Mouse (Mus musculus) macrophage (primary cell): ENCODE data around the gene 4921530L21Rik. TPM values are rescaled to one million over a fixed set of nuclear protein-coding genes. Genes with fewer than 3 reads are reported as not detected.

Experiments
- H3K27ac ChIP-seq: fragments of 350-480 bp; formaldehyde crosslinking; 2 replicates; pipeline ENCODE4 v1.9.0; 2021
- H3K36me3 ChIP-seq: fragments of 350-480 bp; formaldehyde crosslinking; 2 replicates; pipeline ENCODE4 v1.9.0; 2021; ENCODE audit errors: inconsistent target
- H3K4me3 ChIP-seq: fragments of 350-480 bp; formaldehyde crosslinking; 2 replicates; pipeline ENCODE4 v1.9.0; 2021; ENCODE audit errors: inconsistent target
- H3K79me2 ChIP-seq: fragments of 350-480 bp; formaldehyde crosslinking; 2 replicates; pipeline ENCODE4 v1.9.0; 2021; ENCODE audit errors: inconsistent target
- WGBS: methylation state at CpG from one replicate; pipeline ENCODE4 v1.1.7; 2026; ENCODE audit warnings: inconsistent platforms; ENCODE audit not compliant: missing documents; 5-methylcytosine and 5-hydroxymethylcytosine counted together
- polyA plus RNA-seq: library from polyadenylated mRNA; stranded (reverse); fragments of 250-400 nt; gene quantifications from 3 replicates; pipeline ENCODE4 v1.2.4, GENCODE M21; 2018; ENCODE audit warnings: inconsistent platforms
- total RNA-seq, 78 experiments: library from RNA; depleted of rRNA; stranded (reverse); fragments of 250-400 nt; gene quantifications; 1 replicate in 9 of 78; 2 replicates in 24 of 78; 3 replicates in 43 of 78; 4 replicates in 2 of 78; pipeline ENCODE4 v1.2.4; 2018; ENCODE audit warnings: inconsistent platforms in 56 of 78

The 4921530L21Rik gene
- total RNA-seq (2018; cell fraction: chromatin; rRNA removed), result not detected
- total RNA-seq (2018; cell fraction: cytosol; rRNA removed), result not detected
- not detected for total RNA-seq (2018; cell fraction: nucleus; rRNA removed)
- polyA plus RNA-seq, result not detected in 3 replicates

DNA sequence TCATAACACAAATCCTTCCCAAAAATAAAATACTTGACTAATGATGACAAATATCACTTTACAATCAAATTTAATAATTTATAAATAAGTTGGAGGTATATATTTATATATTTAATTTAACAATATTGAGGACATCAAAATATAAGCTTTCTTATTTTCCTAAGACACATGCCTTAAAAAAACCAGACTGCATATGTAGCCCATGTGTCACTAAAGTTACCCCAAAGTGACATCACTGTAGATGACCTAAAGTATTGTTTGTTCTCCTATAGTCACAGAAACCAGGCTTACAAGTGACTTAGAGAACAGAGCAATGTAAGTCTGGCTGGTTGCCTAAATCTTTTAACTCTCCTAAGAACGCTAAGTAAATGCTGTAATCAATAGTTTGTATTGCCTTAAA is at the start of gene 4921530L21Rik:
Gene 4921530L21Rik, plus strand, starts transcription at position 301 of the 400 bp plus-strand sequence.
- Histone ChIP-seq H3K27ac (no peak within 1 kb of the TSS), H3K79me2 (no peaks in the 10 kb centered on the region), H3K36me3 (no peaks in the 10 kb centered on the region), H3K4me3 (no peak within 1 kb of the TSS)
- WGBS, result 100% methylated on average over 1 of the region's 1 CpGs

DNA sequence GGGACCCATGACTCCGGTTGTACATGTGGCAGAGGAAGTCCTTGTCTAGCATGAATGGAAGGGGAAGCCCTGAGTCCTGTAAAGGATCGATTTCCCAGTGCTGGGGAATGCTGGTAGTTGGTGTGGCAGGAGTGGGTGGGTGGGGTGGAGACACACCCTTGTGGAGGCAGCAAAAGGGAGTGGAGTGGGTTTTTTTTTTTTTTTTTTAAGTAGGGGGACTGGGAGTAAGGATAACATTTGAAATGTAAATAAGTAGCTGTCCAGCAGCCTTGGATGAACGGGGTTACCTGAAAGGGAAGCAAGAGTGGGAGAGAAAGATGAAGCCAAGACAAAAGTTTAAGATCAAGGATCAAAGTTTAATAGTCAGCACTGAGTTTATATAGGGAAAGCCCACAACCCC is 47.2 kb upstream of the 4921530L21Rik start:
- WGBS, result 64% methylated on average over 3 of the region's 3 CpGs

DNA sequence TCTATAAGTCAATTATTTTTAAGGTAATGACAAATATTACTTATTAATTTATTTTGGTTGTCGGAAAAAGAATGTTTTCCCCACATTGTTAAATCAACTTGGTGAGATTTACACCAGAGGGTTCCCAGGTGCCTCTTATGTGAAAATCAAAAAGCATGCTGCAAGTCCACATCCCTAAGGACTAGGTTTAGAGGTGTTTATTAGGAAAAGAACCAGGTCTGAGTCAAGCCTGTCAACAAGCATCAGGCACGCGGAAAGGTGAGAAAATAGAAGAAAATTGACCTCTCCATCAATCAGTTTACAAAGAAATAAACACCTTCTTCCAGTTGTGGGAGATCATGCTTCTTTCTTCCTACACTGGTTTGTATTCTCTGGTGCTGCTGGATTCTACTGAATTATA is 18.1 kb upstream of the 4921530L21Rik start:
- Histone ChIP-seq H3K36me3 (no peaks in the 10 kb centered on the region), H3K4me3 (no peak overlapping the region), H3K27ac (no peak overlapping the region), H3K79me2 (no peaks in the 10 kb centered on the region)
- WGBS, result 78% methylated on average over 3 of the region's 3 CpGs

More for the DNA sequence above, 47.2 kb upstream of the 4921530L21Rik start:
- H3K4me3 ChIP-seq, result no peak overlapping the region
- no peaks in the 10 kb centered on the region for H3K36me3 ChIP-seq
- H3K79me2 ChIP-seq, result no peaks in the 10 kb centered on the region
- H3K27ac ChIP-seq, result no peak overlapping the region

DNA sequence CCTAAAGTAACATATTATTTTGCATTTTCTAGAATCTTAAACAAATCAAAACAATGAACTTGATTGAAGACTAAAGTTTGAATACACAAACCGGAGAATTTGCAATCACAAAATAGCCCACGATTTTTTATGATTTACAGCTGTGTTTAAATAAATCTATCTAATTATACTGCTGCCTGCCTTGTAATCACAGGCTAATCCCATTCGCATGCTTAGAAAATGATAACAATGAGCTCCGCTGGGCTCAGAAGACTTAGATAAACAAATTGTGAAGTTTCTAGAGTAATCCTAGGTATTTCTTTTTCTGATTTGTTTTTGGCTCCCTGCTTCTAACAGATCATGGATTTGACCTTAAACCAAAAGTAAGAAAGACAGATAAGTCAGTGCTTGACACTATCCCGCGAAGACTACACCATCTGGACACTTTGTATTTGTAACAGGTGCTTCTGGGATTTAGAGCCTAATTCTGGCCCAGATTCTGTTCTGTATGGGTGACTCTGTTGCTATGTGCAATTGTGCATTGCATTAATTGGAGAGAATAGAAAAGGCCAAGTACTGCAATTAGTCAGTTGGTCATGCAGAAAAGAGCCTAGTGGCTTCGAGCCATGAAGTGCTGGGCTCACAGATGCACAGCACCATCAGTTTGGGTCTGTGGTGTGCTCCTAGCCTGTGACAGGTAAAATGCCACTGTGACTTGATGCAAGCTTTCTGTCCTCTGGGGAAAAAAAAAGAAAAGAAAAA is 15.2 kb upstream of the 4921530L21Rik start:
- no peak overlapping the region for H3K4me3 ChIP-seq
- H3K79me2 ChIP-seq, result no peaks in the 10 kb centered on the region
- no peaks in the 10 kb centered on the region for H3K36me3 ChIP-seq
- 83% methylated on average over 7 of the region's 7 CpGs for WGBS
- H3K27ac ChIP-seq, result no peak overlapping the region

DNA sequence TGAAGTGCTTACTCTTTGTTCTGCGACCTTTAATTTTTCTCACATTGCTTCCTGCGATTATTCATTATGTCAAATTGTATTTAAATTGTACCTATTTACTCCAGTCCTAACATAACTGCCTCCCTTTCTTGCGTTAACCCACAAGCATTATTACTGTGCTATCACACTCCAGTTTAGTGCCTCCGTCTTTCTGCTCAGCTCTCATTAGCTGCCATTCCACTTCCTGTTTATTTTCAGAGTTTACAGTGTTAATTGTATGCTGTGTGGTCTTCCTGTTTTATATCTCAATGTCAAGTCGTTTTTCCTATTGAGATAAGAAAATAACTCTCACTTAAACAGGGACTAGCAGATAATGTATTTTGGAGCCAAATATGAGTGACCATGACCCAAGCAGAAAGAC is 9.0 kb upstream of the 4921530L21Rik start:
- H3K4me3 ChIP-seq, result no peak overlapping the region
- H3K79me2 ChIP-seq, result no peaks in the 10 kb centered on the region
- no peak overlapping the region for H3K27ac ChIP-seq
- no peaks in the 10 kb centered on the region for H3K36me3 ChIP-seq
- 51% methylated on average over 5 of the region's 5 CpGs for WGBS

DNA sequence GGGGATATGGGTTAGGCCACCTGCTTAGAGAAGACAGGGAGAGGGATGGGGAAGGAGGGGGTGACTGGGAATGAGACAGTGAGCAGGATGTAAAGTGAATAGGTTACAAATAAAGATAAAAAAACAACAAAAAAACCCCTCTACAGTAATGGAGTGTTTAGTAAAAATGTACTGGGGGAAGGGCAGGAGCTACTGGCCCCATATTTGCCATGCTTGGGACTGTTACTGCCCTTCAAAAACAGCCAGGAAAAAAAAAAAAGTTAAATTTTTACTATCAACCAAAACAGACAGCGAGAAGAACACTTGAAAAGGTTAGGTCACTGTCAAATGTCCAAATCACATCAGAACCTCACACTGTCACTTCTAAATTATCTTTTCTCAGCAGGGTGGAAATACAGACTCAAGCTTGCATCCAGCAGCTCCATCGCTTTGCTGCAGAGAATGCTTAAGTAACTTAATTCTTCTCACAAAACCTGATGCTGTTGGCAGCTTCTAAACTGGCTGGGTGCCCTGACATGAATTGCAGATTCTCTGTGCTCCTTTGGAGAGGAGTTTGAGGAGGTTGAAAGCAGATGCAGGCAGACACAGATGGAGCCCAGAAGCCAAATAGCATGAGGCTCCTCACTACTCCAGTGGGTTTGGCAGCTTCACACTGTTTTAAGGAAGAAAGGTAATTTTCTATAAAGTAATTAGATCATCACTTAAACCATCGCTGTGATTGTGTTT is 4.1 kb upstream of the 4921530L21Rik start:
- H3K4me3 ChIP-seq, result no peak overlapping the region
- no peaks in the 10 kb centered on the region for H3K36me3 ChIP-seq
- no peak overlapping the region for H3K27ac ChIP-seq
- 85% methylated on average over 3 of the region's 3 CpGs for WGBS
- H3K79me2 ChIP-seq, result no peaks in the 10 kb centered on the region

DNA sequence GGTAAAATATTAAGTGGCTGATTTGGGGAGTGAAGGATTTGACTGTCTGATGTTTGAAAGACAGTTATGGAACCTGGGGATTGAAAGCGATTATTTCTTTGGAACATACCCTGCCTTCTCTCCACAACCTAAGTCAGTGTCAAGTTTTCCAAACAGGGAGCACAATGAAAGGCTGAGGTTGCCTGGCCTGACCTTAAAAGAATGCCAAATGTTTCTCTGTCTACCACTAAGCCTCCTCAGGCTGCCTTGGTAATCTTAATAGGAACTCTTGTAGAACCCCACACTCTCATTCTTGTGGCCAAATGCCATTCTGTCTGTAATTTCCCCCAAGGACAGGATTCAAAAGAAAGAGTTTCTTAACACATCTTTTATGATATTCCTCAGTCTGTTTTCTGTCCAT is 3.5 kb upstream of the 4921530L21Rik start:
- Histone ChIP-seq H3K27ac (no peak overlapping the region), H3K4me3 (no peak overlapping the region), H3K79me2 (no peaks in the 10 kb centered on the region), H3K36me3 (no peaks in the 10 kb centered on the region)
- WGBS, result 100% methylated on average over 1 of the region's 1 CpGs

DNA sequence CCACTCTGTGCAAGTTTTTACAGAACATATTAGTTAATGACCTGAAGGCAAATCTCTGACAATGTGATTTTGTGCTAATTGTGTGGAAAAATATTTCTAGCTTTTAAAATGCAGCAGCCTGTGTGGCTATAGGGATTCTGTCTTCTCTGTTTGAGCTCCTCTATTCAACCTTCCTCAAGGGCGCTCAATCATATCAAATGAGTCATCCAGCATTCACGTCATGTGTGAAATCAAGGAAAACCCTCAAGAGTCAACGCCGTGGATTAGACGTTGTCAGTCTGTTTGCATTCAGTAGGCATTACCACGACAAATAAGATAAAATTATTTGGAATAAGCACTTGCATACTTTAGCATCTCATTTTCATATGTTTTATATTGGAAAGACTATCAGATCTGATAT is 18.4 kb downstream of the 4921530L21Rik start:
- Histone ChIP-seq H3K36me3 (no peaks in the 10 kb centered on the region), H3K27ac (no peak overlapping the region), H3K79me2 (no peaks in the 10 kb centered on the region), H3K4me3 (no peak overlapping the region)
- 94% methylated on average over 5 of the region's 6 CpGs for WGBS

DNA sequence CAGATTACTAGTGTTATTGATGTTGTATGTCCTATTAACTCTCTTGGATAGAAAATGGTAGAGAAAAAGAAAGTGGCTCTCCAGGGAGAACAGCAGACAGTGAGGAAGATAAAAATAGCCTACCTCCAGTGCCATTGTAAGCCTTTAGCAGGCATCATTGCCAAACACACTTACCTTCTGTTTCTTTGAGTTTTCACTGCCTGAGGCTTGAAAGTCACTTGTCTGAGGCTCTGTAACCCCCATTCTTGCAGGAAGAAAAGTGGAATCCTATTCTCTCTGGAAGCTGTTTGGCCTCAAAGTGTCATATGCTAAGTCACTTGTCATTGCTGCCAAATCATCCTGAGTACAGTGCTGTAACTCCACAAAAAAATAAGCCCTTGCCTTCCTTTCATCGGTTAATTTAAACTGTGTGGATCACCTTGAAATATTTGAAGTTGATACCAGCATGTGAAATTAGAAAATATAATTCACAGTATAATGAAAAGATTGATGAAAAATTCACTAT is 23.6 kb downstream of the 4921530L21Rik start:
- Histone ChIP-seq H3K4me3 (no peak overlapping the region), H3K36me3 (no peaks in the 10 kb centered on the region), H3K27ac (no peak overlapping the region), H3K79me2 (no peaks in the 10 kb centered on the region)
- 86% methylated on average over 1 of the region's 1 CpGs for WGBS

DNA sequence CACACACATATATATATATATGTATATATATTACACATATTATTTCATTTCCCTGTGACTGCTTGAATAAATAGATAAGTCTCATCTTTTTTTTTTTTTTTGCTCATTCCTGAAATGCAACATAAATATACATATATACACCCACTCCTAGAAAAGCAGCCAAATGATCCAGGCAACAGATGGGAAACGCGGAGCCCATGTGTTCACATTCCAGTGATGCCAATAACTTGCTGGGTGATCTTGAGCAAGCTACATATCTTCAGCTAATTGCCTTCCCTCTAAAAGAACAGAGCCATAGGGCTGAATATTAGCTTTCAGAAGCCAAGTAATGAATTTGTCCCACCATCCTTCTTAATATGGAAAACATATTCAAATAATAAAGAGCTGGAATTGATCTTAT is 32.2 kb downstream of the 4921530L21Rik start:
- WGBS, result 88% methylated on average over 2 of the region's 2 CpGs
- no peak overlapping the region for H3K27ac ChIP-seq
- no peaks in the 10 kb centered on the region for H3K79me2 ChIP-seq
- no peaks in the 10 kb centered on the region for H3K36me3 ChIP-seq
- no peak overlapping the region for H3K4me3 ChIP-seq

DNA sequence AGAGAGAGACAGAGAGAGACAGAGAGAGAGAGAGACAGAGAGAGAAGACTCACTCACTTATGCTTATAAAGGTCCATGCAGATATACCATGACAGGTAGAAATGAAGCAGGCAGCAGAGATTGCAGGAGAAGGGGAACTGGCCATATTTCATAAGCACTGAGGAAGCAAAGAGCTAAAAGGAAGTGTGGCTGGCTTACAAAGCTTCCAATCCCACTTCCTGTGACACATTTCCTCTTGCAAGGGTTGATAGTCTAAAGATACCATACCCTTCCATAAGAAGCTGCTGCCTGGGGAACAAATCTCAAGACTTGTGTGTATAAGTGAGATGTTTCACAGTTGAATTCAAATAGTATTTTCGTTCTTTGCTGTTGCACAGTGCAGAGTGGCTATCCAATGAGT is 45.7 kb downstream of the 4921530L21Rik start:
- 40% methylated on average over 1 of the region's 1 CpGs for WGBS
- Histone ChIP-seq H3K4me3 (no peak overlapping the region), H3K36me3 (no peaks in the 10 kb centered on the region), H3K27ac (no peak overlapping the region), H3K79me2 (no peaks in the 10 kb centered on the region)

DNA sequence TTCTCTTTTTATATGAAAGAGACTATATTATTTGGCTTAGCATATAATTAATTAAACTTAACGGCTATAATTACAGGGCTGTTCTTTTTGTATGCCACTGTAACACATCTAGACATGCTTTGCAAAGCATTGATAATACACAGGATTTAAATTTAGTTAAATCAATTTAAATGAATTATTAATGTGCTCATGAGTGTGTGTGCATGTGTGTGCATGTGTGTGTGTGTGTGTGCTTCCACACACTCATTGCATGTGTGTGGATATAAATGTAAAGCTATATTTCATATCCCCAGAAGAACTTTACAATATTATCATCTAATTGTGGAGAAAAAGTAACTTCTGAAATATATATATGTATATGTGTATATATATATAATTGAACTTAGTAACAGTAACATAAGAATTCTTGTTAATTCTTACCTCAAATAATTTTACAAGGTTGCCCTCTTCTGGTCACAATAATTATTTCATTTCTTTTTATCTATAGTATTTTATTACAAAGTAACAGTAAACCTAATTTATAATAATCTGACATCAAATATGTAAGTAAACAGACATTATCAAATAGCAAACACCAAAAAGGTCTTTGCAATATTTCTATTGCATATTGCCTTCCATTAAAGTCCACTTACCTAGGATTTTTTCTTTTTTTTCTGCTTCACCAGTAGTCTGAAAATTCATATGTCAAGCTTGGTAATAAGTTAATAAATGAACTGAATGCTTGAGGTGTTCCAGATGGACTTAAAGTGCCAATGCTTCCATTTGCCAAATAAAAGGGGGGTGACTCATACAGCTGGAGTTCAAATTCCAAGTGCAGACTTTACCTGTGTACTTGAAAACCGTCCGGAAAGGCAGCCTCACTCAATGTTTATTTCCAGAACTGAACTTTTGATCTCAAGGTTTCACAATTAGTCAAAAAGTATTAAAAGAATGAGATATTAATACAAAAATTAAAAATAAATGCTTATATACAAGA is 47.0 kb downstream of the 4921530L21Rik start:
- WGBS, result 96% methylated on average over 3 of the region's 3 CpGs
- Histone ChIP-seq H3K79me2 (no peaks in the 10 kb centered on the region), H3K27ac (no peak overlapping the region), H3K36me3 (no peaks in the 10 kb centered on the region), H3K4me3 (no peak overlapping the region)
